Mouse (Mus musculus): ENCODE results near the gene Tprg.
A peak's percentile ranks its signal among the peaks of the same experiment; 100 is the strongest.

Gene Tprg

GRCm38 (mm10) chr16:25425376-25425775 is 138.8 kb downstream of the Tprg start:
- DNase-seq (ENCODE audit: low spot score): no peak

GRCm38 (mm10) chr16:25426261-25426660 is 139.6 kb downstream of the Tprg start:
- DNase-seq (ENCODE audit: low spot score): no peak

- DNase-seq (ENCODE audit: low spot score): no peak
Measured at GRCm38 (mm10) chr16:25440039-25440438, 153.4 kb downstream of the Tprg start.

- DNase-seq (ENCODE audit: low spot score): no peak
Measured at GRCm38 (mm10) chr16:25445580-25445979, 159.0 kb downstream of the Tprg start.

GRCm38 (mm10) chr16:25451511-25451910 is 164.9 kb downstream of the Tprg start:
- DNase-seq (ENCODE audit: low spot score): no peak

GRCm38 (mm10) chr16:25464732-25465131 is 178.1 kb downstream of the Tprg start:
- no peak for DNase-seq (ENCODE audit: low spot score)

- peak; percentile 34 for DNase-seq (ENCODE audit: low spot score)
Measured at GRCm38 (mm10) chr16:25465435-25466139, 179.0 kb downstream of the Tprg start.

GRCm38 (mm10) chr16:25468040-25468439 is 181.4 kb downstream of the Tprg start:
- DNase-seq (ENCODE audit: low spot score): no peak

GRCm38 (mm10) chr16:25468662-25469061 is 182.0 kb downstream of the Tprg start:
- DNase-seq (ENCODE audit: low spot score): no peak
